Mouse (Mus musculus) layer of hippocampus, adult 9-11 months (tissue): ENCODE data around the gene Ralgapa1.
"Not testable (repeated sequence)": the region's sequence is repeated elsewhere in the genome, so short reads cannot be mapped to it uniquely, and the experiment has no call there.

Experiments
- DNase-seq: peaks from one replicate; pipeline ENCODE4 v3.0.0; 2022

Ralgapa1 gene

DNA sequence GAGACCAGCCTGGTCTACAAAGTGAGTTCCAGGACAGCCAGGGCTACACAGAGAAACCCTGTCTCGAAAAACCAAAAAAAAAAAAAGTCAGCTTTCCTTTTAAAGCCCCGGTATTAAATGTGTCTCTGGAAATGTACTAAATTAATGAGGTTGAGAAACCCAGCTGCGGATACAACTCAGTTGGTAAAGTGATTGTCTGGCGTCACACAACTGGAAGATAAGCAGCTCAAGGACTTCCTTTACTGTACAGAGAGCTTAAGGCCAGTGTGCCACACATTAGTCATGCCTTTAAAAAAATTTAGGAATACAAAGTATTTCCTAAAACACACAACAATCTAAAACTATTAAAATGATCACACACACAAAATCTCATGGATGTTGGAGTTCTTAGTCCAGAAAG, 22.2 kb downstream of the Ralgapa1 start:
- no peak for DNase-seq

DNA sequence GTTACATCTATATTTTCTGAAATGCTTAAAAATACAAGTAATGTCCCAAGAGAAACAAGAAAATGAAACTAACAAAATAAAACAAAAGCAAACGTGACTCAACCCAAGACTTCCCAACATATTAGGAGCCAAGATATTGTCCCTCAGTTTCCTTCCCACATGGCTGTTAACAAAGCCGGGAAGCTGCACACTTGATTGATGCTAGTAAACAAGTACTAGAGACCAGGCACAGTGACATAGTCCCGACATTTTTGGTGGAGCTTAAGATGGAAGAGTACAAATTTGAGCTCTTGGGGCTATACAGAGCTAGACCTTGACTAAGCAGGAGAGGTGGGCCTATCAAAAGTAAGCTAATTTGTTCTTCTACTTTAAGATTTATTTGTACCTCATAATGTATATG, 23.9 kb downstream of the Ralgapa1 start:
- no peak for DNase-seq

DNA sequence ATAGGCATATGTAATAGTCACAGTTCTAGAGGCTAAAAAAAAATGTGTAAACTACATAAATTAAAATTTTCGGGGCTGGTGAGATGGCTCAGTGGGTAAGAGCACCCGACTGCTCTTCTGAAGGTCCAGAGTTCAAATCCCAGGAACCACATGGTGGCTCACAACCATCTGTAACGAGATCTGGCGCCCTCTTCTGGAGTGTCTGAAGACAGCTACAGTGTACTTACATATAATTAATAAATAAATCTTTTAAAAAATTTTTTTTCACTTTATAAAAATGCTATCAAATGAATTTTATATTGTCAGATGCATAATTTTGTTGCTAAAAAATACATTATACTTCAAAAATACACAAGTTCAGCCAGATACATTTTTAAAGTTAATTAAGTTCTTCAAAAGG, 26.5 kb downstream of the Ralgapa1 start:
- not testable (repeated sequence) for DNase-seq

DNA sequence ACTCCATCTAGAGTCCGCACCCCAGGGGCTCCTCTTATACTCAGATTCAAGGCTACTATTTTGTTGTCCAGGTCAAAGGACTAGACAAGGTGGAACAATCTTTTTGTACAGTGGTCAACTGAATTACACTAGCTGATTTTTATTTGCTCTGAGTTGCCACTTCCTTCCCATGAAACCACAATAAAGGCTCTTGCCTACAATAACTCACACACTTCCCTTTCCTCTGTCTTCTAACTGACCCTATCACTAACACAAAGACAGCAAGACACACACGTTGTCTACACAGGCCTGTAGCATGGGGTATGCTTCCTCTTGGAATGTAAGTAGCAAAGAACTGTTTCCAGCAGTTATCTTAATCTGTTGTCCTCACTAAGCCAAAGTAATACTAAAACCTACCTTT, 35.7 kb downstream of the Ralgapa1 start:
- no peak for DNase-seq

DNA sequence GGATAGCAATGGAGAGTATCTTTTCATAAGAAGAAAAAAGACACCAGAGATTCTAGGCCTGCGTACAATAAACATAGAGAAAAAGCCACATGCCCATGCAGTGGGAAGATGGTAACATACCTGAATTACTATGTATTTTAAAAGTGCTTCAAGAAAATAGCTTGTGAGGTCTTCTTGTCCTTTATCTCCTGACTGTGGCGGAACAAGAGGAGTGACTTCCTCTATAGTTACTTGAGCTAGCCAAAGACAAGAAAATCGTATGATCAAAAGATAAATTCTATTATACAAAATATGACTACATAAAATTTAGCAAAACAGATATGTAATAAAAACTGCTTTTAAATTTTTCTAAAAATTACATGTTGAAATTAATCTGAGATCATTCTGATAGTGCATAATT, 38.3 kb downstream of the Ralgapa1 start:
- no peak for DNase-seq

DNA sequence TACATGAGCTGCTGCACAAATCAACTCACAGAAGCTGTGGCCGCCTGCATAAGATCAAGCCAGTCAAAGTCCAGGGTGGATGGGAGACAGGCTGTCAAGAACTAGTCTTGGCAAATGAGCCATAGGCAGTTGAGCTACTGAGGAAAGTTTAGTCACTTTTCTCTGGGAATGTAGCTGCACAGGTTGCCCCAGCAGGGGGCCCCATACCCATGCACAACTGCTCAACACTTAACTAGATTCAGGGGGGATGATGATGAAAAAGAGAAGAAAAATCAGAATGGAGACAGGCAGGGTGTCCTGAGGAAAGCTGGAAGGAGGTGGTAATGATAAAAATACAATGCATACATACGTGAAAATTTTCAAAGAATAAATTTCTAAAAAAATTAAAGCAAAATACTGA, 42.7 kb downstream of the Ralgapa1 start:
- peak; percentile 22 for DNase-seq

DNA sequence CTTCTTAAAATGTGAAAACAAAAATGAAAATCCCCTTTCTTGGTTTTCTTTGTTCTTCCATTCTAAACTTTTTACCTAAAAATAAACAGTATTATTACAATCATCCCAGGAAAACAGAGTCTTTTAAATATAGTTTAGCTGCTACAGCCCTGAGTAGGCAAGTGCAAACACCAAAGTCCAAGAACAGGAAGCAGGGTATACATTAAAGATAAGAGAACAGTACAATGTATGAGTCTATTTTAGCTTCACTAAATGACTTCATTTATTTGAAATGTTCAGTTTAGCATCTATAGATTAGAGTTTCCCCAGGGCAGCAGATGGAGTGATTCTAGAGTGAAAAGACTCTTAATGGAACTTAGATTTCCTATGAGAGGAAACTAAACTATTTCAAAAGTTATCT, 43.6 kb downstream of the Ralgapa1 start:
- DNase-seq = no peak

DNA sequence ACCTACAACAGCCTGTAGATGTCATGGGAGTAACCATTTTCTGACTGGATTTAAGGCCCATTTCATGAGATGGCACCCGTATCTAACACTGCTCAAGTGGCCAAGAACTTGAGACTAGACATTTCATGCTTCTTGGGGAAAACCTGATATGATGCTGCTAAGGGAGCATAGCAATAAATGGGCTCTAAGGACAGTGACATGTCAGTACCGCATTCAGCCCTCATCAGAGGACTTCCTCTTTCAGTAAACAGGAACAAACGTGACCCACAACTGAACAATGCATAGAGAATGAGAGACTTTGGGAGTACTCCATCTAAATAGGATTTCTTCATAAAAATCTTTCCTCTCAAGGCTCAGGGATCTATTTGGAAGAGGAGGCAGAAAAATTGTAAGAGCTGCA, 46.7 kb downstream of the Ralgapa1 start:
- no peak for DNase-seq

DNA sequence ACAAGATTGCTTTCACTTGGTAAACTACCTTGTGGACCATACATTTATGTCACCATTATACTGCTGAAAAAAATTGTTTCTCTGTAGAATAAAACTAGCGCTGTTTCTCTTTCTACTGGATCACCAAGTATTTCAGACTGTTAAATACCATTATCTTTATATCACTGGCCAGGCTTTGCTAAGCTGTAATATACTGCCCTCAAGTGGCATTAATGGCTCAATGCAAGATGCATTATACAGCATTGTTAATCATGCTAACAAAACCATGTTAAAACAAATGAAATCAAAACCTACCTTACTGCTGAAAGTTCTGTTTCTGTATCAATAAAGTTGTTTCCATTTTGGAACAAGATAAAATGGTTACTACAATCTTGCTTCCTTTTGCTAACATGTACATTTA, 100.6 kb downstream of the Ralgapa1 start:
- DNase-seq = no peak

DNA sequence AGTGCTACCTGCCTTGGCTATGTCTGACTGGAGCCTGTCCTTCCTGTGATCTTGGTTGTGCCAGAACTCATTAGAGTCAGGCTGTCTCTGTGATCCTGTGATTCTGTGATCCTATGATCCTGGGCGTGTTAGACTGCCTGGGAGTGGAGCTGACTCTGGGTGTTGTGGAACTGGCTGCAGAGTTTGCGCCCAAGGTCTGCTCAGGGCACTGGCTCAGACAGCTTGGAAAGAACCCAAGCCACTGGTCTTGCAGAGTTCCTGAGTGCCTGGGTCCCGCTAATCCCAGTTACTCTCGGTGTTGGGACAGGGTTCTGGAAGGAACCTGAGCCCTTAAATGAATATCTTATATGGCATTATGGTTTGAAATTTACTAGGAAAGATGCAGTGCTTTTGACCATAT, 115.1 kb downstream of the Ralgapa1 start:
- no peak for DNase-seq

DNA sequence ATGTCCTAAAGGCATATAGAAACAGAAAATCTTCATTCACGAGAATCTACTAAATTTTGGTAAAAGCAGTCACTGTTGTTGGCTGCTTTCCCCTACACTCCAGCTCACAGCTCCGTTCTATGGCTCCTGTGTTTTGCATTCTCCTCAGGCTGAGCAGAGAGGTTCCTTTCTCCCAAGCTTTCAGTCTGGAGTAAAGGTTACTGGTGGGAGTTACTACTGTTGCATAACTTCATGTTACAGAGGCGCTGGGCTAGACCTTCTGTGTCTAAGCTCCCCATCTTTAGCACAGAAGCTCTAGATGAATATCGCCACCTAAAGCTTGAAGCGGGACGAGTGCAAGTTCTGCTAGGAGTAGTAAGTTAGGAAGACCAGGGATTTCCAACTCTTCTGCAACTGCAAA, 154.3 kb downstream of the Ralgapa1 start:
- DNase-seq = peak; percentile 29

DNA sequence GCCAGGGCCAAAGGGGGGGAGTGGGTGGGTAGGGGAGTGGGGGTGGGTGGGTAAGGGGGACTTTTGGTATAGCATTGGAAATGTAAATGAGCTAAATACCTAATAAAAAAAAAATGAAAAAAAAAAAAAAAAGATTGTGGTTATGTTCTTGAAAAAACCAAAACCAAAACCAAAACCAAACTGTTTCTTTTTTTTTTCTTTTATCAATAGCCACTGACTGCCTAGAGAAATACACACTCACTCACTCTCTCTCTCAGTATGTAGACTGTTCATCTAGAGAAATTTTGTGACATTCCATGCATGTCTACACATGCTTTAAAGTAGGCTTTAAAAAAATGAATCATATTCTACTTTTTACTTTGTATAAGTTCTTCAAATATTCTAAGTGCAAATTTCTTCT, 157.8 kb downstream of the Ralgapa1 start:
- DNase-seq = not testable (repeated sequence)

DNA sequence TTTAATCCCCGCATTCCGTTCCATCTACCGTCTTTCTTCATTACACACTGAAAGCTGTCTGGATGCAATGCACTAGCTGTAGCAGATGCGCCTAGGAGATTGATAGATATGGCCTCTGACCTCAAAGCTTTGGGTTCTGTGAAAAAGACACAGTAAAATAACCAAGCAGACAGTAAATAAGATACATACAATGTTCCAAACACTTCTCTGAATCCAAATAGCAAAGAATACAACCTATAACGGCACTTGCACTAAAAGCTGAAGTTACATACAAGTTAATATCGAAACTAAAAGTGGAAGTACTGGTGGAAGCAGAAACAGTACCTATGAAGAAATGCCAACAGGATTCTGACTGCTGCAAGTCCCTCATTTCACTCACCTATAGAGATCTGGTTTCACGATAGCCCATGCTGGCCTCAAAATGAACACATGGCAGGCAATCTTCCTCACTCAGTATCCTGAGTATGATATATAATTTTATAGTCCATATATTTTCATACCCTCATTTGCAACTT, 172.9 kb downstream of the Ralgapa1 start:
- DNase-seq = no peak

DNA sequence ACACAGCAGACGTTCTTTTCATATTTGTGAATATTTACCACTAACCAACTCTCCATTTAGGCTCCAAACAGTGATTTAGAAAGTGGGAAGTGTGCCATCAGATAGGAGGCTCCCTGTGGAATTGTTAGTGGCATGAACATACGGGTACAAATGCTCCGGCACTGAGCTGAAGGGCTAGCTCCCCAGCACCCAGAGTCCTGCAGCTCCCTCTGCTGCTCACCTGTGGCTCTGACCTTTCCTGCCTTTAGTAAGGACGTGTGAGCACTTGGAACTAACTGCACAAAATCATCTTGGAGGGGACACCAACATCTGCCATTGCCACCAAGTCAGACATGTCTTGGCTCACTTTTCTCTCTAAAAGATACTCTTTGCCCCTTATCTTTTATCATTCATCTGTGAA, 194.3 kb downstream of the Ralgapa1 start:
- DNase-seq = no peak

DNA sequence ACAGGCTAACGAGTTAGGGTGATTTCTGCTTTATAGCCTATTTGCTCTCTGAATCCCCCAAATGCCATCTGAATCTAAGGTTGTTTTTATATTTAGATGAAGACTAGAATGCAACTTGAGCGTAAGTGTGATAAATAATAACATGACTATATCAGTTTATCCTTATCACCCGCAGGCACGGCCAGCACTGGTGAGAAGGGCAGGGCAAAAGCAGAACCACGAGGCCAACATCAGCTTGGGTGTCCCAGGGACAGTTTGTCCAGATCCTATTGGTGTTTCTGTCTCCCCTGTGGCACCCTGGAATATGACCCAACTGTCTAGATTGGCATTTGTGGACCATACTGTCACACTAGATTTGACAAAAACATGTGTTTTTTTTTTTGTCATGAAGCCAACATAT, 197.7 kb downstream of the Ralgapa1 start:
- DNase-seq = no peak

DNA sequence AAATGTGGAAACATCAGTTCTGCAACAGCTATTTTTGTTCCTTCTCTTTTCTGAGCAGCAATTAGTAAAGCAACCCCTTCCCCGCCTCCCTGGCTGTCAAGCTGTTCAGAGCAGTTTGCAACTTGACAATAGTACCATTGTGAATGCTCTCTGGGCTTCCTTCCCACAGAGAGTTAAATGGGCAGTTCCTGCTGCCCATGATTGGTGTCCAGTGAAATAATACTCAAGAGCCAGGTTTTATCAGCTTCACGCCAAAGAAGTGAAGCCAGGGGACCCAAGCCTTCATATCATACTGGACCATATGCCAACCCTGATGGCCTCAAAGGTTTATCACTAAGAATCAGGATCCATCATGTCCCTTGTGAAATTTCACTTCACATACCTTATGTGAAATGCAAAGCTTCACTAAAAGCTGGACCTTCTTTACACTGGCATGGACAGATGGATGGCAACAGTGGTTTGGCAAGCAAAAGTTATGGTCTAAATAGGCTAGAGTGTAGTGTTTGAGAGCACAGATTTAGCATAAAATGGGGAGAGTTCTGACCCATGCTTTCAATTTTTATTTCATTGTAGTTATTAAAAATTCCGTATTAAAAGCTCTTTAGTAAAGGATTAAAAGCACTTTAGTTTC, 198.2 kb downstream of the Ralgapa1 start:
- peak; percentile 52 for DNase-seq

DNA sequence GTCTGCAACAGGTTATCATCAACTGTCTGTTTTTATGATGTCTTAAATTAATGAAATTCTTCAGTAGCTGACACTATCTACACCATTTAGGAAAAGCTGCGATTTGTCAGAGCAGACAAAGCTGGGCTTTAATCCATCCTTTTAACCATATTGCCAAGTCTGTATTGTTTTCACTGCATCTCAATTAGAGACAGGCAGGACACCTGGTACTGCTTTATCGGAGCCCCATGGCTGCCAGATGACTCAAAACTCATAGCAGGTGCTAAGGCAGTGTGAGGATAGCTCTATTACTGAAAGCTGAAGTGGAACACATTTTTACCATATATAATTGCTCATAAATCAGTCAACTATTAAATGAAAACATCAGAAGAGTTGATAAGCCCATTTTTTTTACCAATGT, 200.6 kb downstream of the Ralgapa1 start:
- peak; percentile 33 for DNase-seq

DNA sequence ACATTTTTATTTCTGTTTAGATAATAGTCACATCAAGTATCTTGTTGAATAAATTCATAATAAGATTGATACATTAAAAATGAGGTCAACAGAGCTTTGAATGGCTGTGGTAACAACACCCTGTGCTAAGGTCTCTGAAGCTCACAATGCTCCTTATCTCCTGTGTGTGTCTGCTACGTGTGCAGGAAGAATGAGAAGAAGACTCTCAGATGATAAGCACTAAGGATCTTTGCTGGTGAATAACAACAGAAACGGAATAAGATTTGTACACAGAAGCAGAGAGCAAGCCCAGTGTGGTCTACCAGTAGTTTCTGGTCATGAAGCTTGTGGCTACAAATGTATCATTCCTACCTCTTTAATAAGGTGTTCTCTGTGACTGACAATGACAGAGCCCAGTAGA, 210.2 kb downstream of the Ralgapa1 start:
- no peak for DNase-seq

DNA sequence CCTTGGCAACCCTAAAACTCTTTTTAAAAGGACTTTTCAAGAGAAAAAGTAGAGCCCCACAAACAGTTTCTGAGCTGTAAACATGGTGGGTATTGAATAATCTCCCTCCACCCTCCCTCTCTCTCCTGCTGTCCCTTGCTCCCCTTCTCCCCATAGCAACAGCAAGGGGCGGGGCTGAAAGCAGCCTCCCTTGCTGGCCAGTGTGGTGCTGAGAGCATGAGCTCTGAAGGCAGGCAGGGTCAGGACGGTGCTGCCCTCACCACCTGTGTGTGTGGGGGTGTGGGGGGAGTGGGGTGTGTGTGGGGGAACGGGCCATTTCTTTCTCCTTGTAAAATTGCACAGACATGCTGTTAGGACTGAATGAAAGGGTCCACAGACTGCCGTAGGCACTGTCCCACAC, 213.1 kb downstream of the Ralgapa1 start:
- no peak for DNase-seq

DNA sequence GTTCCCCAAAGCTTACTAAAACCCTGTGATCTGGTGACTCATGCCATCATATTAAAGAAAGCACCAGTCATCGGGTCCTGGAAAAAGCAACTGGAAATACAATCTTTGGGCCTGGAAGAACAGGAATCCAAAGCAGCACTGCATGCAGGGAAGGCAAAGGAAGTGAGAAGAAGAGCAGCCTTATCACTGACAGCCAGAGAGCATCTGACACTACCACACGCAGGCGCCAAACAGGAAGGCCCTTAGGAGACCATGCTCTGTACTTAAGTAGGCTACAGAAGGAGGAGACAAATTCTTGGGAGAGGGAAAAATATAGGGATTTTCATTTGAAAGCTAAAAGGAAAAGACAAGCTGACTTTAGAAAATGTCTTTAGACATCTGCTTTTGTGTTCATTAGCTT, 216.6 kb downstream of the Ralgapa1 start:
- no peak for DNase-seq

DNA sequence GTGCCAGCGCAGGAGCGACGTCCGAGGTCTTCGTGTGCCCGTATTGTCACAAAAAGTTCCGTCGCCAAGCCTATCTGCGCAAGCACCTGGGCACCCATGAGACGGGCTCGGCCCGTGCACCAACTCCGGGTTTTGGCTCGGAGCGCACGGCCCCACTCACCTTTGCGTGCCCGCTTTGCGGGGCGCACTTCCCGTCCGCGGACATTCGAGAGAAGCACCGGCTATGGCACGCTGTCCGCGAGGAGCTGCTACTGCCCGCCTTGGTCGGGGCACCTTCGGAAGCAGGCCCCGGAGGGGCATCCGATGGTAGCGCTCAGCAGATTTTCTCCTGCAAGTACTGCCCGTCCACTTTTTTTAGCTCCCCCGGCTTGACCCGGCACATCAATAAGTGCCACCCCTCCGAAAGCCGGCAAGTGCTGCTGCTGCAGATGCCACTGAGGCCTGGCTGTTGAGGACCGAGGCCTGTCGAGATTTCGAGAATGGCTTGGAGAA, 220.4 kb downstream of the Ralgapa1 start:
- no peak for DNase-seq

DNA sequence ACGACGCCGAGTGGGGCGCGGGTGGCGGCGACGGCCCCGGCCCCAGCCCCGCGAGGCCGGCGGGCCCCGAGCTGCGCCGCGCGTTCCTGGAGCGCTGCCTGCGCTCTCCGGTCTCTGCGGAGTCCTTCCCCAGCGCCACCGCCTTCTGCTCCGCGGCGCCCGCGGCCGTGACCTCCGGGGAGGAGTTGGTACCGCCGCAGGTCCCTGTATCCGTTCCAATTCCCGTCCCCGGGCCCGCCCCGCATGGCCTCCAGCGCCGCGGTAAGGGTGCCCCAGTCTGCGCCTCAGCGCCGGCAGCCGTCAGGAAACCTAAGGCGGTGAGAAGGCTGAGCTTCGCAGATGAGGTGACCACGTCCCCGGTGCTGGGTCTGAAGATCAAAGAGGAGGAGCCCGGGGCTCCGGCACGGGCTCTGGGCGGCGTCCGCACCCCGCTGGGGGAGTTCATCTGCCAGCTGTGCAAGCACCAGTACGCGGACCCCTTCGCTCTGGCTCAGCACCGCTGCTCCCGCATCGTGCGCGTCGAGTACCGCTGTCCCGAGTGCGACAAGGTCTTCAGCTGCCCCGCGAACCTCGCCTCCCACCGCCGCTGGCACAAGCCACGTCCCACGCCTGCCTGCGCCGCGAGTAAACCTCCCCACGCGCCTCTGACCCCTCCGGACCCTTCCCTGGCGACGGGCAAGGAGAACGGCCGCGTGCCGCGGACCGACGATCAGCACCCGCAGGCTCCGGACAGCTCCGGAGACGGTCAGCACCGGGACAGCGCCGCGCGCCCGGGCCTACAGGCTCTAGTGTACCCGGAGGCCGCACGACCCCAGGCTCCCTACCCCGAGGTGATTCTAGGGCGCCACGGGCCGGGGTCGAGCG, 221.1 kb downstream of the Ralgapa1 start:
- no peak for DNase-seq

DNA sequence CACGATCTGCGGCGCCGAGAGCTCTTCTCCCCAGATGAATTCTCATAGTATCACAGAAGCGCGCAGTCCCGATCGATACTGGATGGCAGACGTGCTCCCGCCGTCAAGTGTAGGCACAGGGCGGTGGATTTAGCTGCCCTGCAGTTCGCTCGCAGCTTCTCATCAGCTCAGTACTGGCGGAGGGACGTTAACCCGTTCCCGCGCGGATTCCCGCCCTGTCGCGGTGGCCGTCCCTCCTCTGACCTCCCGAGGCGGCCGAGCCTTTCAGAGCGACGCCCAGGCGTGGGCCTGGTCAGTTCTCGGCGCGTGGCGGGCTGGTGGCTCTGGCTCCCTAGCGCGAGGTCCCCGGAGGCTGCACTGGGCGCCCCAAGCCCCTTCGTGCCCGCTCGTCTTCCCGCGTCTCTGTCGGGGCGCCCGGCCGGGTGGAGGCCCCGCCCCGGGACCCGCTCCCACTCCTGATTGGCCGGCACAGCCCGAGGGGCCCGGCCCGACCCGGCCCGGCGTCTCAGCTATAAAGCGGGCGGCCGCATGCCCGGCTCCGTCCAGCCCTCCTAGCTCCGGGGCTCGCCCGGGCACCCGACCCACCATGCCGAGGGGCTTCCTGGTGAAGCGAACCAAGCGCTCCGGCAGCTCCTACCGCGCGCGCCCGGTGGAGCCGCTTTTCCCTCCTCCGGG, 221.9 kb downstream of the Ralgapa1 start, which contains the start of gene Insm2:
Insm2 (plus strand) TSS at position 541 of the 675 bp plus-strand sequence.
- DNase-seq = no peak

DNA sequence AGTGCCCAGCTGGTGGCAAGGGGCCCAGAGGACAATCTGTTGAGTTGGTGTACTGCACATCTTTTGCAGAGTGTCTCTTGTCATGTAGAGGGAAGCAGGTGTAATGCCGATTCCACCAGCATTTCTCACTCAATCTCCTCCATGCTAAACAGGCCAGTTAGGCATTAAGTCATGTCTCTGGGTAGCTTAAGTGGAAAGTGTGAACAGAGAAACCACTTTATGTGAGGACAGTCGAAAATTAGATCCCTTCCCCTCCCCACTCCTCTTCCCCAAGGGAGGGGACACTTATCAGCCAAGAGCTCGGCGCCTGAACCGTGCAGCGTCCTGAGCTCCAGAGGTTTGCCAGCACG, 222.5 kb downstream of the Ralgapa1 start:
- no peak for DNase-seq
